Mouse (Mus musculus): ENCODE measurements around the gene Dnm3.

- no peak for TF ChIP-seq CTCF (IDR thresholded peaks at IDR 0.05; ENCODE audit: extremely low read depth, insufficient read length, insufficient replicate concordance, low read depth, low read length)
- no peak for TF ChIP-seq POLR2A (IDR thresholded peaks at IDR 0.05; ENCODE audit: low read depth, low read length)
These were observed 376.6 kb downstream of the Dnm3 start for GRCm38 (mm10) chr1:162100961-162101830.

Data from small intestine, adult 2 months (tissue).